Comparison of ENCODE assay signal across 21 mouse cellular contexts in genomic region chr12:40417257-40417656, GRCm38 (mm10).
"Had no signal": no experiment of that assay in that cellular context is flagged by ENCODE, and none has a peak within 500 bp of the region (broad histone marks: within the 10 kb centered on the region; RNA-seq: fewer than 3 reads in every experiment).

No protein-coding gene starts in this region.

- H3K4me1 ChIP-seq: liver, embryonic 15.5 days; lung, embryonic 15.5 days; stomach, embryonic 15.5 days had no signal

- DNase-seq: kidney, adult 18-20 months; kidney, adult 9 months; kidney, postnatal 25 days; layer of hippocampus, postnatal 36 days; lung, adult 18-20 months; lung, postnatal 10 days; lung, postnatal 36 days; midbrain, embryonic 14.5 days; retina, postnatal 1 day; right cerebral cortex, postnatal 25 days; spleen, adult 18-20 months; thymus, postnatal 25 days had no signal

- H3K27ac ChIP-seq: kidney, postnatal 0 days; left cerebral cortex, adult 2 months; liver, embryonic 15.5 days; lung, embryonic 15.5 days; stomach, embryonic 15.5 days had no signal

- H3K4me2 ChIP-seq: liver, embryonic 11.5 days; liver, embryonic 15.5 days; lung, embryonic 15.5 days; midbrain, embryonic 11.5 days; stomach, embryonic 15.5 days had no signal

- H3K9me3 ChIP-seq: liver, embryonic 15.5 days; lung, embryonic 15.5 days; megakaryocyte, embryonic 14.5 days; stomach, embryonic 15.5 days had no signal

- H3K27me3 ChIP-seq: liver, embryonic 15.5 days; lung, embryonic 15.5 days; megakaryocyte, embryonic 14.5 days; stomach, embryonic 15.5 days had no signal

- H3K36me3 ChIP-seq: liver, embryonic 15.5 days; lung, embryonic 15.5 days; stomach, embryonic 15.5 days had no signal

- H3K9ac ChIP-seq: liver, embryonic 15.5 days; lung, embryonic 15.5 days; stomach, embryonic 15.5 days had no signal

- H3K4me3 ChIP-seq: layer of hippocampus, adult 2 months; left cerebral cortex, adult 2 months; liver, embryonic 15.5 days; lung, embryonic 15.5 days; megakaryocyte, embryonic 14.5 days; stomach, embryonic 15.5 days had no signal
